Comparison of ENCODE assay signal across 9 mouse cellular contexts in genomic region chr6:58933189-58933913, GRCm38 (mm10). TPM values are rescaled to one million over a fixed set of nuclear protein-coding genes. Genes with fewer than 3 reads are reported as not detected.
DNase-seq lines count a peak whose midpoint lies in the region; ATAC-seq and TF ChIP-seq lines count a peak whose summit lies in the region.
"Had no signal": no experiment of that assay in that cellular context is flagged by ENCODE, and none has a peak within 500 bp of the region (broad histone marks: within the 10 kb centered on the region; RNA-seq: fewer than 3 reads in every experiment).

No protein-coding gene starts in this region.

- no peak overlapping the region for H3K27ac ChIP-seq in embryonic facial prominence, embryonic 15.5 days (replicated peaks)
- peak overlapping the region; percentile 65 for H3K27ac ChIP-seq in midbrain, postnatal 0 days (ENCODE audit: low read depth, low read length)
- H3K27ac ChIP-seq: kidney, postnatal 0 days had no signal

- DNase-seq in cerebellum, adult 11 months, result peak; percentile 41
- peak; percentile 74 to 88 for DNase-seq in layer of hippocampus, adult 8-10 months (ENCODE audit: low spot score in 2 of 2)
- peak; percentile 97 for DNase-seq in midbrain, postnatal 0 days (ENCODE audit: low spot score)
- DNase-seq in ovary, postnatal 14 days (ENCODE audit: low spot score), result no peak
- no peak for DNase-seq in urinary bladder, adult 2 months (ENCODE audit: low spot score)
- DNase-seq in ovary, adult 18-20 months (ENCODE audit: low spot score), result no peak
- no peak for DNase-seq in spleen, adult 12 weeks (ENCODE audit: low spot score)

- H3K36me3 ChIP-seq in embryonic facial prominence, embryonic 15.5 days, result no peaks in the 10 kb centered on the region
- 0 out of 2 replicates have a peak, but pooled peaks cover 3% of the 10 kb centered on the region for H3K36me3 ChIP-seq in midbrain, postnatal 0 days (ENCODE audit: insufficient read depth, low read length)

- H3K4me2 ChIP-seq in embryonic facial prominence, embryonic 15.5 days (replicated peaks), result no peak overlapping the region
- peak overlapping the region; percentile 32; the same call in 1 of the 2 replicates for H3K4me2 ChIP-seq in midbrain, postnatal 0 days (ENCODE audit: low read depth, low read length, poor library complexity, severe bottlenecking)

- H3K4me3 ChIP-seq in embryonic facial prominence, embryonic 15.5 days (replicated peaks), result no peak overlapping the region
- no peak overlapping the region for H3K4me3 ChIP-seq in midbrain, postnatal 0 days (ENCODE audit: low read depth, low read length)

- no peaks in the 10 kb centered on the region for H3K27me3 ChIP-seq in embryonic facial prominence, embryonic 15.5 days
- no peaks in the 10 kb centered on the region for H3K27me3 ChIP-seq in midbrain, postnatal 0 days (ENCODE audit: insufficient read depth, low read length)

- no peaks in the 10 kb centered on the region for H3K4me1 ChIP-seq in embryonic facial prominence, embryonic 15.5 days
- peaks cover 7% of the 10 kb centered on the region; the same call in 1 of the 2 replicates for H3K4me1 ChIP-seq in midbrain, postnatal 0 days (ENCODE audit: insufficient read depth, low read length)

- TF ChIP-seq CTCF in midbrain, postnatal 0 days (IDR thresholded peaks at IDR 0.05), result peak; percentile 53

- WGBS in embryonic facial prominence, embryonic 15.5 days, result 35% methylated on average over 6 of the region's 6 CpGs
- 17% methylated on average over 6 of the region's 6 CpGs for WGBS in midbrain, postnatal 0 days

- peak; percentile 57; the same call in 1 of the 2 replicates for ATAC-seq in embryonic facial prominence, embryonic 15.5 days (ENCODE audit: insufficient number of reproducible peaks, low FRiP score, low TSS enrichment, low read depth)
- ATAC-seq in midbrain, postnatal 0 days (ENCODE audit: low FRiP score), result peak; percentile 93

- H3K9ac ChIP-seq in embryonic facial prominence, embryonic 15.5 days, result no peak overlapping the region
- no peak overlapping the region for H3K9ac ChIP-seq in midbrain, postnatal 0 days (replicated peaks; ENCODE audit: low read length, poor library complexity, severe bottlenecking)

- H3K9me3 ChIP-seq in embryonic facial prominence, embryonic 15.5 days (replicated peaks), result no peaks in the 10 kb centered on the region
- no peaks in the 10 kb centered on the region for H3K9me3 ChIP-seq in midbrain, postnatal 0 days (ENCODE audit: low read length)

RNA-seq across cellular contexts. Expression of gene Nap1l5, which starts 26.5 kb away (rescaled TPM):
- 4.8 and 4.9 TPM in 2 replicates for polyA plus RNA-seq in embryonic facial prominence, embryonic 15.5 days (2015; fragmentation: Nextera tagmentation; extraction: Ambion mirVana)
- 100 to 1,000 TPM; 267 to 306 (median 287) TPM for total RNA-seq in layer of hippocampus, adult 8-10 months (2022)
- total RNA-seq in midbrain, postnatal 0 days (2014; rRNA removed), result 237 and 255 TPM in 2 replicates
- polyA plus RNA-seq in midbrain, postnatal 0 days (2015; fragmentation: Nextera tagmentation; extraction: Ambion mirVana), result 634 and 693 TPM in 2 replicates
- polyA plus RNA-seq in urinary bladder, adult 2 months (2012; rRNA removed), result 3.9 and 5.6 TPM in 2 replicates

Comparison
In these comparisons a context has a peak if more than half of its experiments do, and no peak if none do; other contexts are left out.
1. DNase-seq: peak in cerebellum, adult 11 months (single experiment), layer of hippocampus, adult 8-10 months (2 of 2) and midbrain, postnatal 0 days (single experiment); none in ovary, postnatal 14 days (single experiment), urinary bladder, adult 2 months (single experiment), ovary, adult 18-20 months (single experiment) and spleen, adult 12 weeks (single experiment).
2. RNA of gene Nap1l5, which starts 26.5 kb away (polyA plus RNA-seq): 634 to 693 TPM in midbrain, postnatal 0 days; 4.8 to 4.9 TPM in embryonic facial prominence, embryonic 15.5 days and 3.9 to 5.6 TPM in urinary bladder, adult 2 months; every median in the first group is over 10 times any median in the second.